Comparison of ENCODE assay signal across 8 mouse cellular contexts in genomic region chr5:74175526-74176270, GRCm38 (mm10). TPM values are rescaled to one million over a fixed set of nuclear protein-coding genes. Genes with fewer than 3 reads are reported as not detected.
DNase-seq lines count a peak whose midpoint lies in the region; ATAC-seq and TF ChIP-seq lines count a peak whose summit lies in the region.

No protein-coding gene starts in this region.

- no peaks in the 10 kb centered on the region for H3K27me3 ChIP-seq in cerebellum, adult 2 months (ENCODE audit: control insufficient read depth, insufficient read depth, low read length)
- H3K27me3 ChIP-seq in hindbrain, postnatal 0 days (ENCODE audit: insufficient read depth, low read length), result no peaks in the 10 kb centered on the region
- no peaks in the 10 kb centered on the region for H3K27me3 ChIP-seq in neural tube, embryonic 13.5 days

- H3K9me3 ChIP-seq in hindbrain, postnatal 0 days (ENCODE audit: low read length), result no peaks in the 10 kb centered on the region
- no peaks in the 10 kb centered on the region for H3K9me3 ChIP-seq in neural tube, embryonic 13.5 days

- peak; percentile 74 for DNase-seq in Muller cell, postnatal 12 days (ENCODE audit: inconsistent ontology term)
- peak; percentile 28 to 49 for DNase-seq in cerebellum, adult 2 months
- DNase-seq in gastrocnemius, postnatal 25 days, result peak; percentile 72
- peak; percentile 69 for DNase-seq in hindbrain, postnatal 0 days (ENCODE audit: low spot score)
- DNase-seq in thymus, postnatal 14 days, result no peak
- DNase-seq in layer of hippocampus, adult 9-10 months (ENCODE audit: low spot score), result no peak

- TF ChIP-seq POLR2A in cerebellum, adult 2 months (IDR thresholded peaks at IDR 0.05; ENCODE audit: borderline replicate concordance, insufficient read depth, low read length), result no peak

- no peak overlapping the region for H3K27ac ChIP-seq in cerebellum, adult 2 months (ENCODE audit: insufficient read depth, low read length)
- H3K27ac ChIP-seq in hindbrain, postnatal 0 days, result peak overlapping the region; percentile 32; the same call in 1 of the 2 replicates
- H3K27ac ChIP-seq in neural tube, embryonic 13.5 days (replicated peaks), result peak overlapping the region; percentile 23

- 20% methylated on average over 14 of the region's 14 CpGs for WGBS in cerebellum, adult 2 months
- 37% methylated on average over 14 of the region's 14 CpGs for WGBS in hindbrain, postnatal 0 days
- WGBS in neural tube, embryonic 13.5 days, result 53% methylated on average over 14 of the region's 14 CpGs

- no peak overlapping the region for H3K9ac ChIP-seq in hindbrain, postnatal 0 days (replicated peaks; ENCODE audit: low read length)
- H3K9ac ChIP-seq in neural tube, embryonic 13.5 days, result no peak overlapping the region

- no peak overlapping the region for H3K4me2 ChIP-seq in hindbrain, postnatal 0 days (ENCODE audit: low read depth, low read length)
- H3K4me2 ChIP-seq in neural tube, embryonic 13.5 days, result no peak overlapping the region

- TF ChIP-seq CTCF in cerebellum, adult 2 months (IDR thresholded peaks at IDR 0.05; ENCODE audit: borderline replicate concordance, insufficient read depth, low read depth, low read length), result no peak
- TF ChIP-seq CTCF in hindbrain, postnatal 0 days (IDR thresholded peaks at IDR 0.05; ENCODE audit: low read depth), result peak; percentile 1; the same call in 1 of the 2 replicates

- peaks cover 10% of the 10 kb centered on the region for H3K4me1 ChIP-seq in cerebellum, adult 2 months (ENCODE audit: control insufficient read depth, insufficient read depth, low read length)
- peaks cover 10% of the 10 kb centered on the region; the same call in 1 of the 2 replicates for H3K4me1 ChIP-seq in hindbrain, postnatal 0 days (ENCODE audit: insufficient read depth, low read length)
- H3K4me1 ChIP-seq in neural tube, embryonic 13.5 days (replicated peaks), result peaks cover 37% of the 10 kb centered on the region

- H3K4me3 ChIP-seq in cerebellum, adult 2 months (replicated peaks; ENCODE audit: insufficient read depth, low read depth, low read length), result no peak overlapping the region
- no peak overlapping the region for H3K4me3 ChIP-seq in hindbrain, postnatal 0 days (ENCODE audit: low read length)
- H3K4me3 ChIP-seq in neural tube, embryonic 13.5 days, result no peak overlapping the region

- ATAC-seq in hindbrain, postnatal 0 days, result peak; percentile 50
- ATAC-seq in neural tube, embryonic 13.5 days (ENCODE audit: low read depth), result 0 out of 2 replicates have a peak, but pooled peaks have one; percentile 48
- ATAC-seq in granulocyte monocyte progenitor cell, adult 5-6 weeks (replicated peaks; ENCODE audit: poor library complexity, severe bottlenecking), result no peak

- no peaks in the 10 kb centered on the region for H3K36me3 ChIP-seq in hindbrain, postnatal 0 days (ENCODE audit: insufficient read depth, low read length)
- no peaks in the 10 kb centered on the region for H3K36me3 ChIP-seq in neural tube, embryonic 13.5 days

RNA-seq across cellular contexts. Expression of gene Rasl11b, which starts 19.4 kb away (rescaled TPM):
- 40.7 and 44.3 TPM in 2 replicates for polyA plus RNA-seq in cerebellum, adult 2 months (2012; rRNA removed)
- 1 to 10 TPM; 2.3 to 2.8 TPM for total RNA-seq in gastrocnemius, postnatal 25 days (2021)
- total RNA-seq in hindbrain, postnatal 0 days (2014; rRNA removed), result 5.9 and 7.2 TPM in 2 replicates
- polyA plus RNA-seq in hindbrain, postnatal 0 days (2015; fragmentation: Nextera tagmentation; extraction: Ambion mirVana), result 16.7 and 17.1 TPM in 2 replicates
- 23.6 and 27.8 TPM in 2 replicates for polyA plus RNA-seq in neural tube, embryonic 13.5 days (2015; fragmentation: Nextera tagmentation; extraction: Ambion mirVana)
- not detected in 2 replicates for total RNA-seq in granulocyte monocyte progenitor cell, adult 5-6 weeks (2014; fragmentation: Nextera tagmentation)
- total RNA-seq in granulocyte monocyte progenitor cell, adult 5-6 weeks (2017), result 0.99 and 1.8 TPM in 2 replicates

Comparison
In these comparisons a context has a peak if more than half of its experiments do, and no peak if none do; other contexts are left out.
1. DNase-seq: peak in Muller cell, postnatal 12 days (single experiment), cerebellum, adult 2 months (2 of 2), gastrocnemius, postnatal 25 days (single experiment) and hindbrain, postnatal 0 days (single experiment); none in thymus, postnatal 14 days (single experiment) and layer of hippocampus, adult 9-10 months (single experiment).